Mouse (Mus musculus) embryonic stem cell, embryonic (primary cell): ENCODE data around the gene Rfc1.

ENCODE experiments used
- CTCF ChIA-PET, 4 experiments: fragments of 300-600 bp in 2 of 4; fragments of 350-600 bp in 2 of 4; sonication (Branson Sonifier 250); formaldehyde crosslinking; loops; one replicate each; lab custom pipeline; 2022; ENCODE audit warnings: inconsistent platforms in 2 of 4; lab: Charles Lee
- POLR2A ChIA-PET, 4 experiments: fragments of 300-600 bp in 2 of 4; fragments of 350-600 bp in 2 of 4; sonication (Branson Sonifier 250); formaldehyde crosslinking; loops; one replicate each; lab custom pipeline; 2022; ENCODE audit warnings: antibody characterized with exemption in 4 of 4, inconsistent platforms in 1 of 4; lab: Charles Lee

Rfc1 gene

GRCm38 (mm10) chr5:65335298-65336074, at the start of gene Rfc1:
Gene Rfc1 (minus strand): TSS chr5:65335670.
- ChIA-PET POLR2A (interaction anchor here (0.5 to 3.8 kb wide), 61 partner anchors 9 to 429 kb away, joined by 3 to 53 read pairs (median 5); partner anchors contain the start of genes Lias (in 4 of the 4), Rpl9 (in 4 of the 4), Ugdh (in 2 of the 4) and Gm43552 (in 1 of the 4)), CTCF (interaction anchor here in 2 of 4 experiments (0.8 to 1.5 kb wide), 5 partner anchors 11 to 332 kb away, joined by 3 read pairs; partner anchors contain the start of gene Ugdh (in 1 of the 2))

GRCm38 (mm10) chr5:65374746-65375145, 39.3 kb upstream of the Rfc1 start:
- POLR2A ChIA-PET = interaction anchor here (0.6 to 21.8 kb wide), 8 partner anchors 13 to 878 kb away, joined by 3 to 364 read pairs (median 4); partner anchors contain the start of genes Lias (in 3 of the 4), Rpl9 (in 3 of the 4) and Rfc1 (in 1 of the 4)
- CTCF ChIA-PET = no interaction called here

DNA sequence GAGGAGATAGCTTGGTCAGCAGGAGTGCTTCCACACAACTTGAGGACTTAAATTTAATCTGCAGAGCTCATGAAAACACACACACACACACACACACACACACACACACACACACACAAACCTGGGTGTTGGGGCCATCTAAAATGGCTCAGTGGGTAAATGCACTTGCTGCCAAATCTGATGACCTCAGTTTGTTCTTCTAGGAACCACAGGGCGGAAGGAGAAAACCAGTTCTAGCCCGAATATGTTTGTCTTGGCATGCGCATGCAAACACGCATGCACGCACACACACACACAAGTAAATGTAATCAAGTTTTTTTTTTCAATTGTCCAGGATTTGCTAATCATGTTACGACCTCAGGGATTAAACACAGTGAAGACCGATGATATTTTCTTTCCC, 36.1 kb upstream of the Rfc1 start:
- CTCF ChIA-PET = interaction anchor here in 2 of 4 experiments (0.6 to 1.2 kb wide), 4 partner anchors 10 to 90 kb away, joined by 3 to 4 read pairs (median 3); no protein-coding TSS in a partner anchor

GRCm38 (mm10) chr5:65367837-65368236, 32.4 kb upstream of the Rfc1 start:
- ChIA-PET CTCF (interaction anchor here in 2 of 4 experiments (1.4 kb wide), 2 partner anchors 13 to 19 kb away, joined by 3 to 4 read pairs; no protein-coding TSS in a partner anchor), POLR2A (interaction anchor here in 3 of 4 experiments (0.8 to 21.8 kb wide), 10 partner anchors 9 to 68 kb away, joined by 3 to 364 read pairs (median 6); partner anchors contain the start of genes Lias (in 2 of the 3), Rpl9 (in 2 of the 3), Rfc1 (in 1 of the 3) and Ugdh (in 1 of the 3))

More for the DNA sequence above, 36.1 kb upstream of the Rfc1 start:
- POLR2A ChIA-PET = interaction anchor here in 3 of 4 experiments (0.6 to 21.8 kb wide), 21 partner anchors 9 to 1363 kb away, joined by 3 to 364 read pairs (median 4); partner anchors contain the start of genes Lias (in 2 of the 3), Rpl9 (in 2 of the 3), Rfc1 (in 1 of the 3) and Ugdh (in 1 of the 3)

- ChIA-PET CTCF (interaction anchor here in 1 of 4 experiments (0.6 kb wide), 1 partner anchor 472 kb away, joined by 7 read pairs; no protein-coding TSS in a partner anchor), POLR2A (interaction anchor here in 3 of 4 experiments (1.0 to 3.4 kb wide), 12 partner anchors 10 to 33 kb away, joined by 3 to 14 read pairs (median 4); partner anchors contain the start of genes Lias (in 2 of the 3), Rfc1 (in 2 of the 3) and Rpl9 (in 2 of the 3))
These were observed 22.3 kb upstream of the Rfc1 start for GRCm38 (mm10) chr5:65357771-65358170.

GRCm38 (mm10) chr5:65356851-65357250, 21.4 kb upstream of the Rfc1 start:
- CTCF ChIA-PET = interaction anchor here in 2 of 4 experiments (0.6 to 0.7 kb wide), 2 partner anchors 129 to 181 kb away, joined by 3 to 5 read pairs; no protein-coding TSS in a partner anchor
- POLR2A ChIA-PET = interaction anchor here in 3 of 4 experiments (0.6 to 3.4 kb wide), 17 partner anchors 11 to 178 kb away, joined by 3 to 14 read pairs (median 4); partner anchors contain the start of genes Rfc1 (in 3 of the 3), Lias (in 2 of the 3) and Rpl9 (in 2 of the 3)

DNA sequence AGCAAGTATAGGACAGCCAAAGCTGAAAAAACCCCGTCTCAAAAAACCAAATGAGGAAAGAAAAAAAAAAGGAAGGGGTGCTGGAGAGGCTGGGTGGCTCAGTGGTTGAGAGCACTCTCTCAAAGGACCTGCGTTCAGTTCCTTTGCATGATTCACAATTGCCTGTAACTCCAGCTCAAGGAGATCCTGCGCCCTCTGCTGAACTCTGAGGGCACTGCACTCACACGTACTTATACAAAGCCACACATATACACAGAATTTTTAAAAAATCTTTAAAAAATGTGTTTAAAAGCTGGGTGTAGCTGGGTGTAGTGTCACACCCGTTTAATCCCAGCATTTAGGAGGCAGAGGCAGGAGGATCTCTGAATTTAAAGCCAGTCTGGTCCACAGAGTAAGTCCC, 19.5 kb upstream of the Rfc1 start:
- CTCF ChIA-PET = interaction anchor here in 2 of 4 experiments (0.5 to 1.5 kb wide), 6 partner anchors 10 to 1279 kb away, joined by 3 to 10 read pairs (median 3); partner anchors contain the start of genes Lias (in 1 of the 2) and Rpl9 (in 1 of the 2)

GRCm38 (mm10) chr5:65354097-65354496, 18.6 kb upstream of the Rfc1 start:
- CTCF ChIA-PET = interaction anchor here in 1 of 4 experiments (1.5 kb wide), 1 partner anchor 9 kb away, joined by 10 read pairs; no protein-coding TSS in a partner anchor

More for the DNA sequence above, 19.5 kb upstream of the Rfc1 start:
- POLR2A ChIA-PET = interaction anchor here in 3 of 4 experiments (0.6 to 1.6 kb wide), 10 partner anchors 15 to 137 kb away, joined by 3 to 6 read pairs (median 4); partner anchors contain the start of genes Lias (in 2 of the 3), Rpl9 (in 2 of the 3), Gm43552 (in 1 of the 3) and Rfc1 (in 1 of the 3)

GRCm38 (mm10) chr5:65350508-65350907, 15.0 kb upstream of the Rfc1 start:
- ChIA-PET POLR2A (interaction anchor here in 3 of 4 experiments (0.6 to 1.5 kb wide), 7 partner anchors 15 to 204 kb away, joined by 3 to 9 read pairs (median 4); partner anchors contain the start of genes Rfc1 (in 1 of the 3) and Ugdh (in 1 of the 3)), CTCF (no interaction called here)

More at GRCm38 (mm10) chr5:65354097-65354496, 18.6 kb upstream of the Rfc1 start:
- POLR2A ChIA-PET = interaction anchor here in 1 of 4 experiments (1.3 kb wide), 1 partner anchor 37 kb away, joined by 8 read pairs; the partner anchor contains the start of genes Lias and Rpl9

DNA sequence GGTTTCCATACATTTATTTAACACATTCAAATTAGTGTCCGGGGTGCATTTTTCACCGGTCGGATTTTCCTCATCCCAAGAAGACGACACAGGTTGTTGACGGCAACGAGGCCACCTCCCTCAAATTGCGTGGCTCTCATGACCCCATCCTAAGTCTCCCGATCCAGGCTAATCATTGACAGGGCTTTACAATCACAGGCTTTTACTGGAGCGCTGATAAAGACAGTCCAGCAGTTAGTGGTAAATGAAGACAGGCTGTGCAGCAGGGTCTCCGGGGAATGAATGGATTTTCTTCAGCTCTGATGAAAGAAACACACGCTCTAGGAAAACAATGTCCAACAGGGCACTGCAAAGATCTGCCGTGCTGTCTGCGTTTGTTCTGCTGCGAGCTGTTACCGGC, 12.7 kb upstream of the Rfc1 start, which contains the start of gene Klb:
Klb (plus strand) TSS at position 147 of the 400 bp plus-strand sequence.
- CTCF ChIA-PET = no interaction called here
- POLR2A ChIA-PET = interaction anchor here in 3 of 4 experiments (0.5 to 1.5 kb wide), 6 partner anchors 13 to 230 kb away, joined by 3 to 5 read pairs (median 3); partner anchors contain the start of gene Rfc1 (in 1 of the 3)

GRCm38 (mm10) chr5:65340167-65340566, 4.7 kb upstream of the Rfc1 start:
- ChIA-PET POLR2A (interaction anchor here in 2 of 4 experiments (0.6 to 2.0 kb wide), 2 partner anchors 51 to 314 kb away, joined by 3 to 9 read pairs; partner anchors contain the start of genes Lias (in 1 of the 2) and Rpl9 (in 1 of the 2)), CTCF (no interaction called here)

DNA sequence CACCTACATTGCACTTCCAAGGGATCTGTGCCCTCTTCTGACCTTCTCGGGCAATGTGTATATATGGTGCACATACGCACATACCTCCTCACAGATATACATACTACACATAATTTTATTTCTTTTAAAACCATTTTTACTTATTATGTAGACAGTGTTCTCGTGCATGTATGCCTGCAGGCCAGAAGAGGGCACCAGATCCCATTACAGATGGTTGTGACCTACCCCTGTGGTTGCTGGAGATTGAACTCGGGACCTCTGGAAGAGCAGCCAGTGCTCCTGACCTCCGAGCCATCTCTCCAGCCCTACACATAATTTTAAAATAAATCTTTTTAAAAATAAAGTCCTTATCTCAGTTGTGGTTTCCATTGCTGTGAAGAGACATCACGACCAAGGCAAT, 2.9 kb upstream of the Rfc1 start:
- CTCF ChIA-PET = interaction anchor here in 1 of 4 experiments (0.7 kb wide), 1 partner anchor 39 kb away, joined by 3 read pairs; no protein-coding TSS in a partner anchor
- POLR2A ChIA-PET = interaction anchor here in 1 of 4 experiments (0.6 to 1.3 kb wide), 3 partner anchors 43 to 53 kb away, joined by 3 to 7 read pairs (median 7); partner anchors contain the start of genes Lias and Rpl9

DNA sequence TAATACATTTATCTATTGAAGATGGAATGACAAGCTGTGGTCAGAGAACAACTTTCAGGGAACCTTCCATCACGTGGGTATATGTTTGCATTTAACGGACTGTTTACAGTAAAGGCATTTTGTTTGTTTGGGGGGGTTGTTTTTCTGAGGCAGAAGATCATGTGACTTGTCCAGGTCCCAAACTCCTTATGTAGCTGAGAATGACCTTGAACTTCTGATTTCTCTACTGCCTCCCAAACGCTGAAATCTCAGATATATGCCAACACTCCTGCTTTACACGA, 545 bp upstream of the Rfc1 start:
- POLR2A ChIA-PET = interaction anchor here (0.7 to 3.8 kb wide), 52 partner anchors 9 to 343 kb away, joined by 3 to 53 read pairs (median 5); partner anchors contain the start of genes Lias (in 3 of the 4), Rpl9 (in 3 of the 4), Ugdh (in 2 of the 4) and Gm43552 (in 1 of the 4)
- CTCF ChIA-PET = interaction anchor here in 2 of 4 experiments (0.7 to 1.5 kb wide), 3 partner anchors 80 to 846 kb away, joined by 3 to 4 read pairs (median 3); no protein-coding TSS in a partner anchor

GRCm38 (mm10) chr5:65334788-65335187, 682 bp downstream of the Rfc1 start:
- ChIA-PET POLR2A (interaction anchor here (0.6 to 3.8 kb wide), 40 partner anchors 9 to 428 kb away, joined by 3 to 53 read pairs (median 5); partner anchors contain the start of genes Lias (in 4 of the 4), Rpl9 (in 4 of the 4), Ugdh (in 1 of the 4) and Wdr19 (in 1 of the 4)), CTCF (interaction anchor here in 2 of 4 experiments (0.8 to 1.5 kb wide), 4 partner anchors 10 to 331 kb away, joined by 3 read pairs; partner anchors contain the start of gene Ugdh (in 1 of the 2))

DNA sequence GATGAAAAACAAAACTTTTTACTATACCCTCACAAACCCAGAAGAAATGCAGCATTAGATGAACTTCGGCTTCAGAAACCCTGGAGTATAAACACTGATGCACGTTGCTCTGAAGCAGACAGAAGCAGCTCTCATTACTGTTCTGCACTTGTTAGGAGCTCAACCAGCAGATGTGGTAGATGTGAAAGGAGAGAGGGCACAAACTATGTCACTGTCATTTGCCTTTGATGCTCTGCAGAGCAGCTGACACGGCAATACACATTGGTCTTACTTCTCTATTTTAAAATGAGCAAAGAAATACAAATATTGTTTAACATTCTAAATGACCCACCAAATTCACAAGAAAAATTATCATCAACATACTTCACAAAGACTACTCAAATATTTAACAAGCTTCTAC, 5.5 kb downstream of the Rfc1 start:
- CTCF ChIA-PET = interaction anchor here in 1 of 4 experiments (1.0 kb wide), 1 partner anchor 447 kb away, joined by 3 read pairs; no protein-coding TSS in a partner anchor
- POLR2A ChIA-PET = interaction anchor here in 1 of 4 experiments (1.0 to 2.1 kb wide), 4 partner anchors 23 to 61 kb away, joined by 3 to 7 read pairs (median 4); partner anchors contain the start of genes Lias and Rpl9

- ChIA-PET POLR2A (interaction anchor here in 2 of 4 experiments (0.8 to 1.7 kb wide), 5 partner anchors 8 to 296 kb away, joined by 3 to 11 read pairs (median 3); partner anchors contain the start of gene Rfc1 (in 1 of the 2)), CTCF (no interaction called here)
These were observed 9.3 kb downstream of the Rfc1 start for GRCm38 (mm10) chr5:65326212-65326611.
